Mouse (Mus musculus): ENCODE results near the gene Treml4. TPM values are rescaled to one million over a fixed set of nuclear protein-coding genes. Genes with fewer than 3 reads are reported as not detected.
"Not testable (repeated sequence)": the region's sequence is repeated elsewhere in the genome, so short reads cannot be mapped to it uniquely, and the experiment has no call there.

Gene Treml4
- polyA plus RNA-seq, 1 experiment from 2014 or later, result 5.0 TPM

DNA sequence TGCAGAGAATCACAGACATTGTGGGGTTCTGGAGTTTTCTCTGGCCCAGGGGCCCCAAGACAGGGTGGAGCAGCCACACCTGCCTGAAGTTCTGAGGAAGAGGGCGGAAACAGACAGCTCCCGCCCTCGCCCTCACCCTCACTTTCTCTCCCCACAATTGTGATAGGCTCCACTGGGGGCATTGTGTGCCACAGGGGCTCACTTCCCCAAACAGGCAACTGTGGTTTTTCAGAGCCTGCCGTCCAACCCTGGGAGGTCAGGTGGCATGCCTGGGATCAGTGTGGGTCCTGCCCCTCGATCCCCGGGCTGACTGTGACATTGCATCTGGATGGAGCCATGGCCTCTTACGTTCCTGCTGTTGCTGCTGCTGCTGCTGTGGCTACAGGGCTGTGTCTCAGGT lies 36.1 kb downstream of the Treml4 start:
- Histone ChIP-seq H3K4me2 (peak overlapping the region; percentile 78), H3K4me3 (replicated peaks) (peak overlapping the region; percentile 58), H3K27me3 (no peaks in the 10 kb centered on the region), H3K9ac (peak overlapping the region; percentile 60), H3K4me1 (replicated peaks) (peaks cover 60% of the 10 kb centered on the region), H3K36me3 (replicated peaks) (peaks cover 19% of the 10 kb centered on the region; the same call in 1 of the 2 replicates), H3K9me3 (replicated peaks) (no peaks in the 10 kb centered on the region), H3K27ac (replicated peaks) (peak overlapping the region; percentile 81)
- 15% methylated on average over 7 of the region's 7 CpGs for WGBS (ENCODE audit: insufficient replicate concordance)
- peak; percentile 77 for ATAC-seq (ENCODE audit: insufficient read depth)

DNA sequence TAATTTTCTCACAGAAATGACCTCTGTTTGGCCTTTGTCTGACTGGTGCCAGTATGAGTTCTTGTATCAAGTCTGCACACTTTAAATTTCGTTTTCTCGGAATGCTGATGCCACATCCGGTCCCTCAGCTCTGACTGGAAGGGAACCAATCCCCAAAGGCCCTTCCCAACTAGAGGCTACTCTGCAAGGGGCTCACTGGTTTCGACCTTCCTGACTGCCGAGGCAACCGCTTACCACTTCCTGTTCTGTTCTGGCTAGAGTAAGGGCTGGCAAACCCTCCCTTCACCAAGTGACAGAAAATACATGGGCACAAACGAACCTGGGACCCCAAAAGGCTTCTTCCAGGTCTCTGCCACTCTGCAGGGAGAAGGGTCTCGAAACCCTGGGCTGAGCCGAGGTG lies 36.8 kb downstream of the Treml4 start:
- Histone ChIP-seq H3K9ac (peak overlapping the region; percentile 60), H3K4me1 (replicated peaks) (peaks cover 60% of the 10 kb centered on the region), H3K4me2 (peak overlapping the region; percentile 78), H3K4me3 (replicated peaks) (peak overlapping the region; percentile 58), H3K36me3 (replicated peaks) (peaks cover 19% of the 10 kb centered on the region; the same call in 1 of the 2 replicates), H3K9me3 (replicated peaks) (no peaks in the 10 kb centered on the region), H3K27me3 (no peaks in the 10 kb centered on the region), H3K27ac (replicated peaks) (peak overlapping the region; percentile 81)
- WGBS (ENCODE audit: insufficient replicate concordance), result 9% methylated on average over 9 of the region's 9 CpGs
- ATAC-seq (ENCODE audit: insufficient read depth), result 0 out of 2 replicates have a peak, but pooled peaks have one; percentile 28

DNA sequence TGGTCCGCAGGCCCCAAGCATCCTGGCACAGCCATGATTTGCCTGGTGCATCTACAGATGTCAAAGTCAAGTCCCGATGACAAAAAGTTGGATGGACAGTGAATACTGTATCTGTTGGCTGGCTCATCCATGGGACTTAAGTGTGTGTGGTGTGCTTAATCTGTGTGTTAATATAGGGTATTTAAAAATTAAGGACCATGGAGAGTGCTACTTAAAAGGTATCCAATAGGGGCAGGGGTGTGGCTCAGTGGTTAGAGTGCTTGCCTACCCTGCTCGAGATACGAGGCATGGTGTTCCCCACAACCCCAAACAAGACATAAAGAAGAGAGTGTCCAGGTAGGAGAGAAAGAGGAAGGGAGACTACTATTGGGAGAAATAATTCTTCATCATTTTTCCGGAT lies 37.7 kb downstream of the Treml4 start:
- Histone ChIP-seq H3K9ac (peak overlapping the region; percentile 60; the same call in 1 of the 2 replicates), H3K4me3 (replicated peaks) (peak overlapping the region; percentile 58), H3K4me2 (peak overlapping the region; percentile 78)

DNA sequence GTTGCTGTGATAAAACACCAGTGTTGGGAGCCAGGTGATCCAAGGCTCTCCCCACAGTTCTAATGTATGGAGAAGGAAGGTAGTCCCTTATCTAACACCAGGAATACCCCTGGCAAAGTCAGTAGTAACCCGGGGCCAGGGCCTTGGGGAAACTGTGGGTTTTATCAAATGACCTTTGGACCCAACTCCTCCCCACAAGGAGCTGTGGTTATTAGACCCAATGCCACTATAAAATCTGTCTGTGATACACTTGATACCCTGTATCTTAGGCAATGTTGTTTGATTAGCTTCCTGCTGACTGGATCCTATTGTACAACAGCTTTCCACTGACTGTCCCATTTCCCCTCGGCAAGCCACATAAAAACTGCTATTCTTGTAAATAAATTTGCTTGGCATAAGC lies 48.0 kb downstream of the Treml4 start:
- no peaks in the 10 kb centered on the region for H3K27me3 ChIP-seq
- no peak overlapping the region for H3K4me2 ChIP-seq
- H3K4me1 ChIP-seq (replicated peaks), result no peaks in the 10 kb centered on the region
- 0 out of 2 replicates have a peak, but pooled peaks cover 7% of the 10 kb centered on the region for H3K36me3 ChIP-seq (replicated peaks)
- no peaks in the 10 kb centered on the region for H3K9me3 ChIP-seq (replicated peaks)
- no peak for ATAC-seq (ENCODE audit: insufficient read depth)
- no peak overlapping the region for H3K9ac ChIP-seq
- no peak overlapping the region for H3K4me3 ChIP-seq (replicated peaks)
- 45% methylated on average over 2 of the region's 2 CpGs for WGBS (ENCODE audit: insufficient replicate concordance)
- no peak overlapping the region for H3K27ac ChIP-seq (replicated peaks)

More for the DNA sequence above, 37.7 kb downstream of the Treml4 start:
- Histone ChIP-seq H3K9me3 (replicated peaks) (no peaks in the 10 kb centered on the region), H3K36me3 (replicated peaks) (peaks cover 22% of the 10 kb centered on the region; the same call in 1 of the 2 replicates), H3K27me3 (no peaks in the 10 kb centered on the region), H3K4me1 (replicated peaks) (peaks cover 56% of the 10 kb centered on the region), H3K27ac (replicated peaks) (peak overlapping the region; percentile 81)
- 64% methylated on average over 5 of the region's 5 CpGs for WGBS (ENCODE audit: insufficient replicate concordance)
- ATAC-seq (ENCODE audit: insufficient read depth), result no peak

DNA sequence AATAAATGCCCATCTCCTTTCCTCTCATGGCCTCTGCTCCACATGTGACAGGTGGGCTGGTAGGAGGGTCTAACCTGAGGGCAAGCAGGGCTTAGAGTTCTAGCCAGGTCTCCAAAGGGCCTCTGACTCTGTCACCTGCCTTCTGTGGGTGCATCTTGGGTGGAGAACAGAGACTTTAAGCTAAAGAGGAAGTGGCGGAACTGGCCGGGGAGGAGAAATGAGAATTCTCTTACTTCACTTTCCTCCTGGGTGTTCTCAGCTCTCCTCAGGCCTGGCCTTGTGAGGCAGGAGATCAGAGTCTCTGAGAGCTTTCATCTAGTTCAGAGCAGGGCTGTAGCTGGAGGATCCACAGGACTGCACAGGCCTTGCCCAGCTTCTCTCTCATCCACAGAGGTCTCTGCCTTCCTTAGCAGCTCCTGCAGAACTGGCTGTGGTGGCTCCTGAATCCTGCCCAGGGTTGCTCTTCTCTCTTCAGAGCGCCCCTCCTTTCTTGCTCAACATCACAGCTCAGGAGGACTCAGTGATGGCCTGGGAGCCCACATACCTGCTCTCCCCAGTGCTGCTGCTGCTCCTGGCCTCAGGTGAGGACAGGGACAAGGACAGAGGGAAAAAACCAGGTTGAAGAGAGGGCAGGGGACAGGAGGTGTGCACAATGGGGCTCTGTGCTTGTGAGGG lies 51.9 kb downstream of the Treml4 start, which contains the start of gene B430306N03Rik:
Gene B430306N03Rik (plus strand): TSS at position 237 of the 675 bp plus-strand sequence.
- H3K36me3 ChIP-seq (replicated peaks); H3K27me3 ChIP-seq; H3K9ac ChIP-seq; ATAC-seq (ENCODE audit: insufficient read depth); H3K9me3 ChIP-seq (replicated peaks): not testable (repeated sequence)
- Histone ChIP-seq H3K4me1 (replicated peaks) (peaks cover 13% of the 10 kb centered on the region), H3K27ac (replicated peaks) (peak within 1 kb of the TSS; percentile 61; the same call in 1 of the 2 replicates), H3K4me2 (peak within 1 kb of the TSS; percentile 3; the same call in 1 of the 2 replicates), H3K4me3 (replicated peaks) (0 out of 2 replicates have a peak within 1 kb of the TSS, but pooled peaks have one; percentile 17)
- WGBS (ENCODE audit: insufficient replicate concordance), result 39% methylated on average over 3 of the region's 3 CpGs

DNA sequence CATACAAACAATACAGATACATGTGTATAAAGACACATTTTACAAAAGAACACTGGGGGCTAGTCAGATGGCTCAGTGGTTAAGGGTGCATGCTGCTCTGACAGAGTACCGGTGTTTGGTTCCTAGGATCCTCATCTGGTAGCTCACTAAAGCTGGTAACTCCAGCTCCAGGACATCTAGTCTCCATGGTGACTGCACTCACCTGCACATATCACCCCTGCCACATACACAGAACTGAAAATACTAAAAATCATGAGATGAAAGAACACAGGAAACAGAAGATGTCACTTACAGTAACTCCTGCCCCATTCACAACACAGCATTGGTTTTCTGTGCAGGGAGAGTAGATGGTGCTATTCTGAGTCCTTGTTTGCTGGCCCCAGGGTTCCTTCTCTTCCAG lies 54.6 kb downstream of the Treml4 start:
- Histone ChIP-seq H3K9me3 (replicated peaks) (no peaks in the 10 kb centered on the region), H3K27ac (replicated peaks) (no peak overlapping the region), H3K9ac (no peak overlapping the region), H3K4me3 (replicated peaks) (no peak overlapping the region), H3K36me3 (replicated peaks) (no peaks in the 10 kb centered on the region), H3K4me1 (replicated peaks) (peaks cover 33% of the 10 kb centered on the region), H3K27me3 (no peaks in the 10 kb centered on the region), H3K4me2 (no peak overlapping the region)
- no peak for ATAC-seq (ENCODE audit: insufficient read depth)
- 83% methylated on average over 1 of the region's 1 CpGs for WGBS (ENCODE audit: insufficient replicate concordance)

DNA sequence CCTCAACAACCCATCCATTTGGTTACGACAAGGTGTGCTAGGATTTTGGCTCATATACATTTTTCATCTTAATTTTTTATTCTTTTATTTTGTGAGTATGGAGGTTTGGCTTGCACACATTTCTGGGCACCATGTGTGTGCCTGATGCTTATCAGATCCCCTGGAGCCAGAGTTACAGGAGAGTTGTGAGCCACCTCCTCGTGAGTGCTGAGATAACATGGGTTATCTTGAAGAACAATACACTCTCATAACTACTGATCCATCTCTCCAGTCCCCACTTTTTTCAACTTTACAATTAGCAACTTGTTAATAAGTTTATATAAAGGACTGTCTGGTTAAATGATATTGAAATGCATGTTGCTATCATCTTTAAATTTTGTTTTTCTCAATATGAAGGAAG lies 57.2 kb downstream of the Treml4 start:
- H3K36me3 ChIP-seq (replicated peaks), result no peaks in the 10 kb centered on the region
- no peak overlapping the region for H3K9ac ChIP-seq
- ATAC-seq (ENCODE audit: insufficient read depth), result no peak
- no peak overlapping the region for H3K4me2 ChIP-seq
- 56% methylated on average over 2 of the region's 2 CpGs for WGBS (ENCODE audit: insufficient replicate concordance)
- H3K4me1 ChIP-seq (replicated peaks), result peaks cover 33% of the 10 kb centered on the region
- H3K4me3 ChIP-seq (replicated peaks), result no peak overlapping the region
- H3K27ac ChIP-seq (replicated peaks), result no peak overlapping the region
- H3K9me3 ChIP-seq (replicated peaks), result no peaks in the 10 kb centered on the region
- no peaks in the 10 kb centered on the region for H3K27me3 ChIP-seq

DNA sequence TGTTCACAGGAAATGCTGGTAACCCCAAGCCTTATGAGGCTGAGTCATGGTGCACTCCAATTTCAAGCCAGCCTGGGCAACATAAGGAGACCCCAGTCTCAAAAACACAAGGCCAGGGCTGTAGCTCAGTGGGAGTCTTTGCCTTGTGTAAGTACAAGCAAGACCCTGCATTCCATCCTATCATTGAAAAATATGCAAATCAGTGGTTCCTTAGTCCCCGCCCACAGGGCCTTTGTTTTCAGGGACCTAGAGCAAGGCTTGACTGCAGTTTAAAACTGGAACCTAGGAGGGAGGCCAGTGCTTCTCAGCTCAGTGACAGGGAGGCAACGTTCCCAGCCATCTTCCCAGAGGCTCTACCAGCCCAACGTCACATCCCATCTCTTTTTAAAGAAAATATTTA lies 59.1 kb downstream of the Treml4 start:
- no peak overlapping the region for H3K27ac ChIP-seq (replicated peaks)
- no peaks in the 10 kb centered on the region for H3K36me3 ChIP-seq (replicated peaks)
- no peaks in the 10 kb centered on the region for H3K27me3 ChIP-seq
- 50% methylated on average over 3 of the region's 3 CpGs for whole genome bisulfite sequencing (ENCODE audit: insufficient replicate concordance)
- H3K9ac ChIP-seq, result no peak overlapping the region
- H3K9me3 ChIP-seq (replicated peaks), result no peaks in the 10 kb centered on the region
- H3K4me2 ChIP-seq, result no peak overlapping the region
- H3K4me3 ChIP-seq (replicated peaks), result no peak overlapping the region
- no peak for ATAC-seq (ENCODE audit: insufficient read depth)
- H3K4me1 ChIP-seq (replicated peaks), result peaks cover 33% of the 10 kb centered on the region

DNA sequence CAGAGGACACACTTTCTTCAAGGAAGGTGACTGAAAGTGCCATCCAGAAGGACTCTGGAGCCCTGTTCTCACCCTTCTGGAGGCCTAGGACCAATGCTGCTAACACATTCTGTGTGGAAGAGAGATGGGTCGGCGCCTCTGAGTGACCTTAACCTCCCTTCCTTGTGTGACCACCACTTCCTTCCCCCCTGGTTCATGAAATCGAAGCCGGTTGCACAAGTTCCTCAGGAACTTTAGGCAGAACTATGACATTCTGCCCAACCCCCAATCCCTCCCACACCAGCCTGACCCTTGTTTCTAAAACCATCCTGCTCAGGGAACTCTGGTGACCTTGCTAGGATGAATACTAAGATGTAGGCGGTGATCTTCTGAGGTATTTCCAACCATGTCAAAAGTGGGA lies 60.2 kb downstream of the Treml4 start:
- Histone ChIP-seq H3K9ac (no peak overlapping the region), H3K36me3 (replicated peaks) (no peaks in the 10 kb centered on the region), H3K4me1 (replicated peaks) (peaks cover 33% of the 10 kb centered on the region), H3K9me3 (replicated peaks) (no peaks in the 10 kb centered on the region), H3K4me3 (replicated peaks) (no peak overlapping the region), H3K4me2 (no peak overlapping the region), H3K27me3 (no peaks in the 10 kb centered on the region), H3K27ac (replicated peaks) (peak overlapping the region; percentile 33)
- WGBS (ENCODE audit: insufficient replicate concordance), result 39% methylated on average over 5 of the region's 5 CpGs
- peak; percentile 55; the same call in 1 of the 2 replicates for ATAC-seq (ENCODE audit: insufficient read depth)
